Comparison of ENCODE assay signal across 7 mouse cellular contexts in genomic region chr7:71383341-71384130, GRCm38 (mm10). TPM values are rescaled to one million over a fixed set of nuclear protein-coding genes. Genes with fewer than 3 reads are reported as not detected.
A peak's percentile ranks its signal among the peaks of the same experiment; 100 is the strongest.
DNase-seq lines count a peak whose midpoint lies in the region; ATAC-seq lines count a peak whose summit lies in the region.

No protein-coding gene starts in this region.

- H3K4me1 ChIP-seq in heart, embryonic 12.5 days (replicated peaks) = peaks cover 41% of the 10 kb centered on the region
- peaks cover 53% of the 10 kb centered on the region for H3K4me1 ChIP-seq in liver, embryonic 12.5 days
- H3K4me1 ChIP-seq in neural tube, embryonic 15.5 days = peaks cover 31% of the 10 kb centered on the region

- H3K9ac ChIP-seq in heart, embryonic 12.5 days = 0 out of 2 replicates have a peak overlapping the region, but pooled peaks have one; percentile 30
- H3K9ac ChIP-seq in liver, embryonic 12.5 days = no peak overlapping the region
- H3K9ac ChIP-seq in neural tube, embryonic 15.5 days (replicated peaks) = no peak overlapping the region

- DNase-seq in adrenal gland, adult (ENCODE audit: inconsistent age in 2 of 2, low spot score in 1 of 2) = peak; percentile 37 to 66
- DNase-seq in embryo, embryonic 10.5 days (ENCODE audit: low spot score) = peak; percentile 85
- DNase-seq in kidney, postnatal 36 days = peak; percentile 27 to 42
- DNase-seq in thymus, postnatal 14 days = no peak

- H3K4me2 ChIP-seq in heart, embryonic 12.5 days = peak overlapping the region; percentile 50
- H3K4me2 ChIP-seq in liver, embryonic 12.5 days = no peak overlapping the region
- H3K4me2 ChIP-seq in neural tube, embryonic 15.5 days = peak overlapping the region; percentile 35

- WGBS in heart, embryonic 12.5 days = 34% methylated on average over 20 of the region's 20 CpGs
- WGBS in liver, embryonic 12.5 days (ENCODE audit: insufficient replicate concordance) = 73% methylated on average over 20 of the region's 20 CpGs
- WGBS in neural tube, embryonic 15.5 days = 15% methylated on average over 20 of the region's 20 CpGs

- H3K4me3 ChIP-seq in heart, embryonic 12.5 days = 0 out of 2 replicates have a peak overlapping the region, but pooled peaks have one; percentile 4
- no peak overlapping the region for H3K4me3 ChIP-seq in liver, embryonic 12.5 days
- H3K4me3 ChIP-seq in neural tube, embryonic 15.5 days (replicated peaks) = no peak overlapping the region

- ATAC-seq in heart, embryonic 12.5 days (ENCODE audit: insufficient number of reproducible peaks, low FRiP score) = no peak; the same call in 1 of the 2 replicates
- no peak for ATAC-seq in liver, embryonic 12.5 days
- peak; percentile 90 for ATAC-seq in neural tube, embryonic 15.5 days (ENCODE audit: low FRiP score)

- H3K27me3 ChIP-seq in heart, embryonic 12.5 days (replicated peaks) = no peaks in the 10 kb centered on the region
- no peaks in the 10 kb centered on the region for H3K27me3 ChIP-seq in liver, embryonic 12.5 days (replicated peaks)
- peaks cover 3% of the 10 kb centered on the region; the same call in 1 of the 2 replicates for H3K27me3 ChIP-seq in neural tube, embryonic 15.5 days (replicated peaks)

- H3K27ac ChIP-seq in heart, embryonic 12.5 days (ENCODE audit: poor library complexity, severe bottlenecking) = peak overlapping the region; percentile 66
- H3K27ac ChIP-seq in liver, embryonic 12.5 days = peak overlapping the region; percentile 65
- H3K27ac ChIP-seq in neural tube, embryonic 15.5 days (replicated peaks) = peak overlapping the region; percentile 72

- H3K9me3 ChIP-seq in heart, embryonic 12.5 days (replicated peaks) = no peaks in the 10 kb centered on the region
- H3K9me3 ChIP-seq in liver, embryonic 12.5 days (replicated peaks) = no peaks in the 10 kb centered on the region
- H3K9me3 ChIP-seq in neural tube, embryonic 15.5 days (replicated peaks) = no peaks in the 10 kb centered on the region

- H3K36me3 ChIP-seq in heart, embryonic 12.5 days = no peaks in the 10 kb centered on the region
- H3K36me3 ChIP-seq in liver, embryonic 12.5 days = no peaks in the 10 kb centered on the region
- no peaks in the 10 kb centered on the region for H3K36me3 ChIP-seq in neural tube, embryonic 15.5 days

RNA-seq across cellular contexts. Expression of gene Gm10295, which starts 32.3 kb away (rescaled TPM):
- polyA plus RNA-seq in heart, embryonic 12.5 days (2016; fragmentation: Nextera tagmentation; extraction: Ambion mirVana) = not detected in 2 replicates
- polyA plus RNA-seq in liver, embryonic 12.5 days (2016; fragmentation: Nextera tagmentation; extraction: Ambion mirVana) = not detected in 2 replicates
- not detected in 2 replicates for polyA plus RNA-seq in neural tube, embryonic 15.5 days (2015; fragmentation: Nextera tagmentation; extraction: Ambion mirVana)
